Mouse (Mus musculus) midbrain, embryonic 12.5 days (tissue): Measurements from ENCODE around the gene Tet2. TPM values are rescaled to one million over a fixed set of nuclear protein-coding genes. Genes with fewer than 3 reads are reported as not detected.

Source experiments
- ATAC-seq: fragments of 200-750 bp; cut with Nextera tagmentation; 2 replicates; pipeline ENCODE4 v1.8.0; 2017; ENCODE audit warnings: low read depth, moderate TSS enrichment, moderate library complexity; ENCODE audit not compliant: low FRiP score
- H3K27ac ChIP-seq: fragments of 300-500 bp; sonication (generic); replicated peaks from 2 replicates; pipeline ENCODE4 v1.5.1; 2016; ENCODE audit warnings: mild to moderate bottlenecking
- H3K27me3 ChIP-seq: fragments of 300-500 bp; sonication (generic); 2 replicates; pipeline ENCODE4 v1.6.1; 2016; ENCODE audit warnings: mild to moderate bottlenecking
- H3K36me3 ChIP-seq: fragments of 300-500 bp; sonication (generic); 2 replicates; pipeline ENCODE4 v1.6.1; 2016
- H3K4me1 ChIP-seq: fragments of 300-500 bp; sonication (generic); 2 replicates; pipeline ENCODE4 v1.6.1; 2016
- H3K4me2 ChIP-seq: fragments of 300-500 bp; sonication (generic); replicated peaks from 2 replicates; pipeline ENCODE4 v1.6.1; 2016; ENCODE audit warnings: mild to moderate bottlenecking, moderate library complexity
- H3K4me3 ChIP-seq: fragments of 300-500 bp; sonication (generic); 2 replicates; pipeline ENCODE4 v1.5.1; 2016; ENCODE audit warnings: mild to moderate bottlenecking
- H3K9ac ChIP-seq: fragments of 300-500 bp; sonication (generic); replicated peaks from 2 replicates; pipeline ENCODE4 v1.6.1; 2016; ENCODE audit warnings: mild to moderate bottlenecking, moderate library complexity
- H3K9me3 ChIP-seq: fragments of 300-500 bp; sonication (generic); 2 replicates; pipeline ENCODE4 v1.6.1; 2016; ENCODE audit warnings: mild to moderate bottlenecking
- WGBS: fragments of 180-500 bp; shearing (Covaris S2); methylation state at CpG from one replicate; pipeline ENCODE4 v1.1.7; 2016; 5-methylcytosine and 5-hydroxymethylcytosine counted together
- microRNA-seq: library from miRNA; unstranded; fragments of <30 nt; microRNA quantifications from one replicate; pipeline ENCODE4, GENCODE M21; 2017
- polyA plus RNA-seq: library from polyadenylated mRNA; unstranded; fragments of >200 nt; fragmentation: Nextera tagmentation; extraction: Ambion mirVana; gene quantifications from 2 replicates; pipeline ENCODE4 v1.2.1, GENCODE M21; 2016

Tet2 gene
- polyA plus RNA-seq, 1 experiment from 2014 or later = 26.3 TPM

GRCm38 (mm10) chr3:133423073-133423472, 121.9 kb downstream of the Tet2 start:
- no peaks in the 10 kb centered on the region for H3K36me3 ChIP-seq
- no peaks in the 10 kb centered on the region for H3K9me3 ChIP-seq
- no peak overlapping the region for H3K27ac ChIP-seq
- no peaks in the 10 kb centered on the region for H3K4me1 ChIP-seq
- no peaks in the 10 kb centered on the region for H3K27me3 ChIP-seq
- no peak overlapping the region for H3K4me3 ChIP-seq
- no peak overlapping the region for H3K9ac ChIP-seq
- no peak for ATAC-seq
- H3K4me2 ChIP-seq = no peak overlapping the region

GRCm38 (mm10) chr3:133414747-133415146, 130.2 kb downstream of the Tet2 start:
- ATAC-seq = no peak
- Histone ChIP-seq H3K4me3 (no peak overlapping the region), H3K4me2 (no peak overlapping the region), H3K4me1 (no peaks in the 10 kb centered on the region), H3K9ac (no peak overlapping the region), H3K27ac (no peak overlapping the region), H3K27me3 (no peaks in the 10 kb centered on the region), H3K36me3 (no peaks in the 10 kb centered on the region), H3K9me3 (no peaks in the 10 kb centered on the region)
- 91% methylated on average over 4 of the region's 4 CpGs for WGBS

Small RNAs within 50 kb of the gene (microRNA-seq; reads per million reads assigned to microRNA genes)
- gene Gm25042 = not detected

Other genes with a start within 250 kb of the Tet2 start
- gene Ppa2, start 235.0 kb downstream of the Tet2 start, polyA plus RNA-seq = 78.1 and 79.9 TPM in 2 replicates